Mouse (Mus musculus) brown adipose tissue, adult 24 weeks (tissue): Measurements from ENCODE around the gene Cntnap1. TPM values are rescaled to one million over a fixed set of nuclear protein-coding genes. Genes with fewer than 3 reads are reported as not detected.

ENCODE experiments used
- H3K27ac ChIP-seq: fragments of 200-500 bp; replicated peaks from 2 replicates; pipeline ENCODE4 v1.5.1; 2012; ENCODE audit warnings: low read depth, mild to moderate bottlenecking, low read length
- H3K4me1 ChIP-seq: fragments of 200-500 bp; 2 replicates; pipeline ENCODE4 v1.6.1; 2012; ENCODE audit warnings: low read length, mixed read lengths; ENCODE audit not compliant: control insufficient read depth, insufficient read depth, insufficient read length
- H3K4me3 ChIP-seq: fragments of 200-500 bp; 2 replicates; pipeline ENCODE4 v1.5.1; 2012; ENCODE audit warnings: low read depth, mild to moderate bottlenecking, low read length, moderate library complexity; ENCODE audit not compliant: insufficient read depth
- polyA plus RNA-seq: library from polyadenylated mRNA; stranded (reverse); fragments of >200 nt; gene quantifications from 2 replicates; pipeline ENCODE4 v1.2.4, GENCODE M21; 2012; ENCODE audit not compliant: missing spikeins, insufficient read depth, insufficient read length

Cntnap1 gene
- polyA plus RNA-seq, 1 experiment = 7.2 TPM

DNA sequence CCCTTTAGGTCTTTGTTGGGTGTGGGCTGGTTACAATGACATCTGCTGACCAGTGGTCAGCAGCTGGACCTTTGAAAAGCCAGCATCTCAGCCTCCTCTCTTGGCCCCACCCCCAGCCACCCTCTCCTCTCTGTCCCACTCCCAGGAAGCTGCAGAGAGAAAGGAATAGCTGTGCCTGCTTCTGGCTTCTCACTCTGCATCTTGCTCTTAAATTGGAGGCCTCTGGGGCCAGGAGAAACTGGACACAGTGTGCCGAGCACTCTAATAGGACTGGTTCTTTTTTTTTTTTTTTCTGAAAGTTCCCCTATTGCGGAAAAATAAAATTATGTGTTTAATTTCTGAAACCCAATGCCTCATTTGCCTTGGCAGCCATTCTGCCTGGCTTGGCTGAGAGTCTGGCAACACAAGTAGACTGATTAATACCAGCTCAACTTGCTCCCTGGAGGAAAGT, 59.8 kb downstream of the Cntnap1 start:
- H3K27ac ChIP-seq = peak overlapping the region; percentile 99
- peaks cover 11% of the 10 kb centered on the region for H3K4me1 ChIP-seq
- H3K4me3 ChIP-seq = peak overlapping the region; percentile 53; the same call in 1 of the 2 replicates

DNA sequence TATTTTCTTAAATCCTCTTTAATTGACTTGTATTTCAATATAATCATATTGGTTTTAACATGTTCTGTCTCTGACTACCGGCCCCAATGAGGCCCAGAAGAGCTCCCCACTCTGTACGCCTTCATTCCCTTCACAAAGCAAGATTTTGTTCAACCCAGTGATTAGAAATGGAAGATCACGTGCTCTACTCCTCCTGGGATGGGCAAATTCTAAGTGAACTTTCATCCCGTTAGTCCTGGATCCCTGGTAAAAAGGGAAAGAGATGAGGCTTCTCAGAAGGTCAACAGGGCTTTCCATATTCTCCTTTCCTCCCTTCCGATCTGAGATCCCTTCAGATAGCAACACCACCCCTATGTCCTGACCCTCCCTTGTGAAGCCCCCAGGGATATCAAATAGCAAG, 60.2 kb downstream of the Cntnap1 start:
- H3K4me1 ChIP-seq = peaks cover 11% of the 10 kb centered on the region
- H3K4me3 ChIP-seq = peak overlapping the region; percentile 53
- H3K27ac ChIP-seq = peak overlapping the region; percentile 99

- Histone ChIP-seq H3K27ac (peak overlapping the region; percentile 99), H3K4me3 (peak overlapping the region; percentile 53), H3K4me1 (peaks cover 11% of the 10 kb centered on the region)
Measured at GRCm38 (mm10) chr11:101230991-101231871, 60.9 kb downstream of the Cntnap1 start.

- H3K4me3 ChIP-seq = peak overlapping the region; percentile 53
- H3K4me1 ChIP-seq = peaks cover 11% of the 10 kb centered on the region
- peak overlapping the region; percentile 99 for H3K27ac ChIP-seq
Measured at GRCm38 (mm10) chr11:101232010-101232839, 61.9 kb downstream of the Cntnap1 start.

GRCm38 (mm10) chr11:101233240-101233639, 62.9 kb downstream of the Cntnap1 start:
- no peak overlapping the region for H3K27ac ChIP-seq
- H3K4me3 ChIP-seq = no peak overlapping the region
- peaks cover 11% of the 10 kb centered on the region for H3K4me1 ChIP-seq

DNA sequence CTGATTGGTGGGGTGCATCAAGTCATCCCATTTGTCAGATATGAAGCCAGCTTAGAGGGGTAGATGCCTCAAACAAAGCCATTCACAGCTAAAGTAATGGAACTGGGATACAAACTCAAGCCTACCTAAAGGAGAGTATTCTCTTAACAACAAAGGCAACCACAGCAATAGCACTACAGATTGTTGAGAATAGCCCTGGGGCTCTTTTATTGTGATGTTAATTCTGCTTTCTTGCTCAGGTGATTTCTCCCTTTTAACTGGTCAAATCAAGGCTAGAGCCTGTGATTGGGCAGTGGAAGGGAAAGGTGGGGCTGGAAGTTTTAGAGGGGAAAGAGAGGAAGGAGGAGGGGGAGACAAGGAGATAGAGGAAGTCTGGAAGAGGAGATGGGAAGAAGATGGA, 63.8 kb downstream of the Cntnap1 start:
- H3K4me3 ChIP-seq = no peak overlapping the region
- peaks cover 10% of the 10 kb centered on the region for H3K4me1 ChIP-seq
- H3K27ac ChIP-seq = no peak overlapping the region

- H3K4me1 ChIP-seq = no peaks in the 10 kb centered on the region; the same call in 1 of the 2 replicates
- no peak overlapping the region for H3K4me3 ChIP-seq
- H3K27ac ChIP-seq = no peak overlapping the region
Measured at GRCm38 (mm10) chr11:101235429-101235828, 65.1 kb downstream of the Cntnap1 start.

DNA sequence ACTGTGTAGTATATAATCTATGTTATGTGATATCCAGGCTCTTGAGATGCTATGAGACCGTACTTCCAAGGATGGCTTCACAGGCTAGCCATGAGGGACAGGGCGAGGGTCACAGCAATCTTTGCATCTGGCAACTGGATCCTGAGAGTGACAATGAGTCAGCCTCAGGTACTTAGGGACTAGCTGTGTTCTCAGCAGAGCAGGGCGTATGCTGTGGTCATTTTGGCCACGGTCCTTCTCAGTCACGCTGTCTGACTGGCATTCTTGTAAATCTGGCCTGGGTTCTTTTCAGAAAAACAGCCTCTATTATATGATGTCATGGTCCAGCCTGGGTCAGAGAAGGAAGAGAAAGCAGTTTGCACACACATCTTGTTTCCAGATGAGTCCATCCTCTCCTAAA, 66.5 kb downstream of the Cntnap1 start:
- H3K4me3 ChIP-seq = no peak overlapping the region
- no peak overlapping the region for H3K27ac ChIP-seq
- no peaks in the 10 kb centered on the region; the same call in 1 of the 2 replicates for H3K4me1 ChIP-seq

- Histone ChIP-seq H3K4me1 (no peaks in the 10 kb centered on the region), H3K27ac (peak overlapping the region; percentile 8; the same call in 1 of the 2 replicates)
Measured at GRCm38 (mm10) chr11:101238071-101238647, 67.8 kb downstream of the Cntnap1 start.

More at GRCm38 (mm10) chr11:101238071-101238647, 67.8 kb downstream of the Cntnap1 start:
- no peak overlapping the region for H3K4me3 ChIP-seq

Other genes with a start within 250 kb of the Cntnap1 start
- gene Stat3, start 231.0 kb upstream of the Cntnap1 start, polyA plus RNA-seq = 18.8 and 20.9 TPM in 2 replicates
- gene Cavin1, start 199.6 kb upstream of the Cntnap1 start, polyA plus RNA-seq = 242 and 279 TPM in 2 replicates
- gene Atp6v0a1, start 161.1 kb upstream of the Cntnap1 start, polyA plus RNA-seq = 26.1 and 26.7 TPM in 2 replicates
- 4.4 and 7.1 TPM in 2 replicates for gene Naglu, start 100.5 kb upstream of the Cntnap1 start, polyA plus RNA-seq
- gene Hsd17b1, start 92.1 kb upstream of the Cntnap1 start, polyA plus RNA-seq = not detected in 2 replicates
- gene Coasy, start 88.0 kb upstream of the Cntnap1 start, polyA plus RNA-seq = 98.3 and 102 TPM in 2 replicates
- gene Mlx, start 83.2 kb upstream of the Cntnap1 start, polyA plus RNA-seq = 55.0 and 67.5 TPM in 2 replicates
- 1.7 and 3.6 TPM in 2 replicates for gene Psmc3ip, start 75.1 kb upstream of the Cntnap1 start, polyA plus RNA-seq
- 43.7 and 49.6 TPM in 2 replicates for gene Retreg3, start 50.6 kb upstream of the Cntnap1 start, polyA plus RNA-seq
- gene Tubg1, start 50.6 kb upstream of the Cntnap1 start, polyA plus RNA-seq = 46.6 and 49.2 TPM in 2 replicates
- 1.1 and 1.9 TPM in 2 replicates for gene Tubg2, start 14.6 kb upstream of the Cntnap1 start, polyA plus RNA-seq
- gene Plekhh3, start 828 bp downstream of the Cntnap1 start, polyA plus RNA-seq = 21.8 and 33.6 TPM in 2 replicates
- gene Ccr10, start 4.9 kb downstream of the Cntnap1 start, polyA plus RNA-seq = 1.2 TPM in 1 of 2 replicates, not detected in the other
- 13.3 and 20.7 TPM in 2 replicates for gene Ezh1, start 55.9 kb downstream of the Cntnap1 start, polyA plus RNA-seq
- 20.0 and 27.6 TPM in 2 replicates for gene Ramp2, start 75.5 kb downstream of the Cntnap1 start, polyA plus RNA-seq
- 109 and 141 TPM in 2 replicates for gene Vps25, start 83.2 kb downstream of the Cntnap1 start, polyA plus RNA-seq
- gene Wnk4, start 90.0 kb downstream of the Cntnap1 start, polyA plus RNA-seq = not detected in 2 replicates
- 0.75 and 0.79 TPM in 2 replicates for gene Cntd1, start 108.5 kb downstream of the Cntnap1 start, polyA plus RNA-seq
- gene Coa3, start 108.6 kb downstream of the Cntnap1 start, polyA plus RNA-seq = 134 and 144 TPM in 2 replicates
- gene Becn1, start 131.8 kb downstream of the Cntnap1 start, polyA plus RNA-seq = 38.3 and 48.7 TPM in 2 replicates
- 58.0 and 79.6 TPM in 2 replicates for gene Psme3, start 145.7 kb downstream of the Cntnap1 start, polyA plus RNA-seq
- 0.55 TPM in 1 of 2 replicates, not detected in the other for gene Aoc2, start 154.5 kb downstream of the Cntnap1 start, polyA plus RNA-seq
- 156 and 209 TPM in 2 replicates for gene Aoc3, start 160.1 kb downstream of the Cntnap1 start, polyA plus RNA-seq
- not detected in 2 replicates for gene G6pc, start 197.0 kb downstream of the Cntnap1 start, polyA plus RNA-seq
- gene Aarsd1, start 247.1 kb downstream of the Cntnap1 start, polyA plus RNA-seq = 20.2 and 30.5 TPM in 2 replicates